Mouse (Mus musculus): ENCODE measurements at regions not wholly inside any gene's neighbourhood (a gene's known extent, or its start where the extent isn't known, plus 50 kb on each side); places are given as distances from the start of the nearest gene placed in this dataset. TPM values are rescaled to one million over a fixed set of nuclear protein-coding genes. Genes with fewer than 3 reads are reported as not detected.
"Not testable (repeated sequence)": the region's sequence is repeated elsewhere in the genome, so short reads cannot be mapped to it uniquely, and the experiment has no call there.

GRCm38 (mm10) chr1:145139267-145139651, 364.0 kb upstream of the Rgs18 start:
- intact Hi-C loops (cut with DNase I): no loop called here
- no peak for DNase-seq (ENCODE audit: low spot score in 2 of 2)

DNA sequence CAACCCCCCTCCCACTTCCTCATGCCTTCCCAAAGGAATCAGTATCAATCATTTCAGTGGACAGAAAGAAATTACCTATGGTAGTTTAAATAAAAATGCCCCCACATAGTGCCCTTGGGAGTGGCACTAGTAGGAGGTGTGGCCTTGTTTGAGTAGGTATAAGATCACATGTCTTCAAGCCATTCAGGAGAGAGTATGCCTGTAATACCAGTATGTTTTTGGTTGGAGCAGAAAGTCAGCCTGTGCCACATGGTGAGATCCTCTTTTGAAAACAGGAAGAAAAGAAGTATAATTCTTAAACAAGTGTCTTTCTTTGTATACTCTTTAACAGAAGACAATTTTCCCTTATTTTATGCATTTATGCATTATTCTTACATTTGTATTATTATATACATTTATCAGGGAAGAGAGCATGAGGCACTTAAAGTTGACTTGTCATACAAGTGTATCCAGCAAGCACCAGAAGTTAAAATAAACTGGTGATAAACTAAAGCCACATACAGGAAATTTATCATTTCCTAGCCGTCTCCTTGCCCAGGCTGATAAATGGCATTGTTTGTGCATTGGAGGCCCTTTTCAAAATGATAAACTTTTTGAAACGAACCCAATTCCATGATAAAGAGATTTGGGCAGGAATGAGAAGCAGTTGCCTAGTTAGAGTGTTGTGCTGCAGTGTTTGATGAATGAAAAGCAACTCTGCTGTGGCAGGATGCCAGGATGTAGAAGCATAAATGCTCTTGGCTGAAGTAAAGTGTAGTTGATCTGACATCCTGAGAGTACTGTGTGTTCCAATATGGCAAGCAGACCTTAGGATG, 363.4 kb upstream of the Rgs18 start:
- no peak for DNase-seq (ENCODE audit: low spot score in 2 of 2)
- intact Hi-C loops (cut with DNase I): no loop called here

- DNase-seq (ENCODE audit: low spot score in 2 of 2): no peak
- intact Hi-C loops (cut with DNase I): no loop called here
Observed at GRCm38 (mm10) chr1:145131020-145131419, 355.8 kb upstream of the Rgs18 start.

DNA sequence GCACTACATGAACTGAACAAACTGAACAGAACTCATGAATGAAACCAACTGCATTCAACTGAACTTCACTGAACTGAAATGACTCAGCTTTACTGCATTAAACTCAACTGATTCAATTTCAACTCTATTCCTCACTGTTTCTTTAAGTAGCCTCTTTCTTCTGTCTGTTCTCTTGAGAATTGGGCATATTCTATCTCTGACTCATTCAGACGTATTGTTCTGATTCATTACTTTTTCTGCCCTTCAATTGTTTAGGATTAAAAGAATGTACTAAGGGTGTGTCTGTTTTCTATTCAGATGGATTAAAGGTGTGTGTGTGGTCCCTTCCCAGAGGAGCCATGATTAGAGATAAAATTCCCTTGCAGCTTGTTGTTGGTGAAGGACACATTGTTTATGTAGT, 337.9 kb upstream of the Rgs18 start:
- intact Hi-C loops (cut with DNase I): no loop called here
- DNase-seq (ENCODE audit: low spot score in 2 of 2): no peak

DNA sequence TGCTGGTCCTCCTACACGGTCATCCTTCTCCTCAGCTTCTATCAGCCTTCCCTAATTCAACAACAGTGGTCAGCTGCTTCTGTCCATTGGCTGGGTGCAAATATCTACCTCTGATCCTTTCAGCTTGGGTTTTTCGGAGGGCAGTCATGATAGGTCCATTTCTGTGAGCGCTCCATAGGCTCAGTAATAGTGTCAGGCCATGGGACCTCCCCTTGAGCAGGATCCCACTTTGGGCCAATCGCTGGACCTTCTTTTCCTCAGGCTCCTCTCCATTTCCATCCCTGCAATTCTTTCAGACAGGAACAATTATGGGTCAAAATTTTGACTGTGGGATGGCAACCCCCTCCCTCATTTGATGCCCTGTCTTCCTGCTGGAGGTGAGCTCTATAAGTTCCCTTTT, 331.5 kb upstream of the Rgs18 start:
- intact Hi-C loops (cut with DNase I); DNase-seq (ENCODE audit: low spot score in 2 of 2): not testable (repeated sequence)

DNA sequence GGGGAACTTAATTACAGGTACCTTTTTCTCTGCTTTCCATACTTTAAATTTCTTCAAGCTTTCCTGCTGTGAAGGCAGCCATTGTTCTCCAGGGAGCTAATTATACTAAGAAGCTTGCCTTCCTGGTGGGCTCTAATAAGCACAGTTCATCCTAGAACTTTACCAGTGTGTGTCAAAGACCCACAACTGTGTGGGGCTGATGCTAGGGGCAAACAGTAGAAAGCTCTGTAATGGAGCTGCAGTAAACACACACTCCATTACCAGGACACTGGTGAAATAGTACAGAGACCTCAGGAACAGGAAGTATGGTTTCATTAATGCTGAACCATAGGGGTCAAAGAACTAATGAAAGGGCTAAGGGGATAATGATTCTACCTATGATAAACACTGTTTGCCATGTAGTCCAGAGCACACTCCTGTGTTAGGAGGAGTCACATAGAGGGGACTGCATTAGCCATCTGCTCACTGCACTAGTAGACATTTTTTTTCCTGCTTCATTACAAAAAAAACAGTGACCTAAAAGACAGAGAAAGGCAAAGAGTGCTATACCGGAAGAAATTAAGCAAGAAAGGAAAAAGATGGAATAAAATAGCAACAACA, 290.1 kb upstream of the Rgs18 start:
- intact Hi-C loops (cut with DNase I): no loop called here
- no peak for DNase-seq (ENCODE audit: low spot score in 2 of 2)

GRCm38 (mm10) chr1:145064384-145064783, 289.1 kb upstream of the Rgs18 start:
- no peak for DNase-seq (ENCODE audit: low spot score in 2 of 2)
- intact Hi-C loops (cut with DNase I): no loop called here

DNA sequence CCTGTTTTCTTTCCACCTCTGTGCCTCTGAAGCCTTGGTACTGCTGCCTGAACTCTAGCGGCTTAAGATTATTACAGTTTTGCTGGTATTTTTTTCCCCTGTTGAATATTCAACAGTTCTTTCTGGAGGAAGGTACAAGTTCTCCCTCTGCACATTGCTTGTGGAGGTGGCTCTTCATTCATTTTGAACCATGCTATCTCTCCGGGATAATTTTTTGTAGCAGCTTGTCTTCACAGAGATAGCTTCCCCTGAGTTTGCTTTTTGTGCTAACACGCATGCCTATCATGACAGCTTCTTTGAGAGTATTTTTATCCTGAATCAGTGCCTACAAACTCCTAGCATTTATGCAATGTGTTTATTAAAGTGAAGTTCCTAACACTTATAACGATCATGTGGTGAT, 240.4 kb upstream of the Rgs18 start:
- no peak for DNase-seq (ENCODE audit: low spot score in 2 of 2)
- intact Hi-C loops (cut with DNase I): no loop called here

DNA sequence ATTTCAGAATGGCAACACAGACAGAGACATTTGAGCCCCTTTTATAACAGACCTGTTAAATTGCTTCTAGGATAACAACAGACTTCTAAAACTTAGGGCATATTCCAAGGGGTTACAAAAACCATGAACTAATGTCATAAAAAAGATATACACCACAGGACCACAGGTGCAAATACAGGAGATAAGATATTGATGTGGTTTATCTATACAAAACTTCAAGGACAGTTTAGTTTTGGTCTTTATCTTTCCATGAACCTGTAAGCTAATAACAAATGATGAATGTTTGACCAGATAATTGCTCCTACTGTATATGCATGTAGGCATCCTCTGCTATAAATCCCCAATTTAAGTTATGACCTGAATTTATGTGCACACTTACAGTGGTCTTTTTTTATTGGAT, 235.6 kb upstream of the Rgs18 start:
- intact Hi-C loops (cut with DNase I): no loop called here
- DNase-seq (ENCODE audit: low spot score in 2 of 2): no peak

GRCm38 (mm10) chr1:144978167-144978566, 202.9 kb upstream of the Rgs18 start:
- DNase-seq (ENCODE audit: low spot score in 2 of 2): no peak

GRCm38 (mm10) chr1:144965736-144966135, 190.5 kb upstream of the Rgs18 start:
- intact Hi-C loops (cut with DNase I): no loop called here
- no peak for DNase-seq (ENCODE audit: low spot score in 2 of 2)

More at GRCm38 (mm10) chr1:144978167-144978566, 202.9 kb upstream of the Rgs18 start:
- intact Hi-C loops (cut with DNase I): no loop called here

DNA sequence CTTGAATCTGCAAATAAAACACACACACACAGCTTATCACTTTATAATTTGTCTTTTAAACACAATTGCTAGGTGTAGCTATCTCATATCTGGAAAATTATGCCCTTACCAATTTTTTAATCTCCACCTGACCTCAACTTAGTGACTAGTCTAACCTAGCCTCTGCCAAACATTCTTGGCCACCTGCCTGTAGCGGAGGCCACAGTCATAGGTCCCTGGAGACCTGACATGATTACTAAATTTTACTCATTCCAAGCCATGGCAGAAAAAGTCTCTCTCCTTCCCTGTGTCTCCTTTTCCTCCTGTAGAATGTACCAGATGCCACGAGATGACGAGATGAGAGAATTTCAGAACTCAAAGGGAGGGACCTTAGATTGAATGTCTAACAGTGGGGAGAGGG, 163.8 kb upstream of the Rgs18 start:
- no peak for DNase-seq (ENCODE audit: low spot score in 2 of 2)
- intact Hi-C loops (cut with DNase I): no loop called here

DNA sequence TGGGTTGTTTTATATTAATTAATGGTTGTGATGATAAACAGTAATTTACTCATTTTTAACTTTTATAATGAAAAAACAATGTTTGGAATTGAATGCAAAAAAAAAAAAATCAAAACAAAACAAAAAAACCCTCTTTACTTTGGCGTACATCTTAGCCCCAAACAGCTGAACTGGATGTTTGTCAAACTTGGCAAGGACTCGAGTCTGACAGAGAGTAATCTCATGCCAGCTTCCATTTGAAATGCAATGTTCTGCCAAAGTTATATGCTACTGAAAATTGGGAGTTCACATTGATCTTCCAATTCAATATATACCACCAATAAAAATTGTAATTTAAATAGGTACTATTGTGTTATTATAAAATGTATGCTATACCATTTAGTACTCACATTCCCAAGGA, 150.9 kb upstream of the Rgs18 start:
- intact Hi-C loops (cut with DNase I): no loop called here
- no peak for DNase-seq (ENCODE audit: low spot score in 2 of 2)

DNA sequence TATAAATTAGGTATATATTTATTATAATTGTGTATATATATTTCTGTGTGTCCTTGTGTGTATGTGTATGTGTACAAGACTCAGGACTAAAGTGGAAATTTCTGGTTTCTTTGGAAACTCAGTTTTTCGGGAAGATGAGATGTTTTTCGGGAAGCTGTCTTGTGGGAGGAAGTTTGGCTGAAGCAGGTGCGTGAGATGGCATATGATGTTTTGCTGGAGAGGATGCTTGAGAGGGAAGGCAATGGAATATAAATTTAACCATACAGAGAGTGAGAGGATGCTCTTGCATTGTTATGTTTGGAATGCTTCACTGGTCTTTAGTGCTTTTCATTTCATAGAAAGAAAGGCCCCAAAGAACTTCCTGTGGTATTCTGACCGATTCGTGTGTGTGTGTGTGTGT, 141.3 kb upstream of the Rgs18 start:
- intact Hi-C loops (cut with DNase I): no loop called here
- DNase-seq (ENCODE audit: low spot score in 2 of 2): peak in 1 of 2 experiments; percentile 14

DNA sequence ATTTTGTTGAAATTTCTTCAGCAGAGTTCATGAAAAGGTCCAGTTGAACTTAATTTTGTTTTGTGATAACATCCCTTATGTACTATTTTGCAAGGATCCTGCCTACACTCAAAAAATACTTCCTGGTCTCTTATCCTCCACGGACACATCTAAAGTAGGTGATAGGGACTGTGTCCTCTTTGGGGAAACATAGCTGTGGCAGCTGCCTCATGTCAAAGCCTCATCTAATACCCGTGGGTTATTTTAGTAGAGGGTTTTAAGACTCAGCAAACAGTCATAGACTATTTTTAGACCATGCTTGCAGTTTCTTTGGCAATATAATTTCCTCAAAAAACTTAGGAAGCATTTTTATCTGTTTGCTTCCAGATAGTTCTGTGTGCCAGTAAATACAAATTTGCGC, 127.8 kb upstream of the Rgs18 start:
- no peak for DNase-seq (ENCODE audit: low spot score in 2 of 2)
- intact Hi-C loops (cut with DNase I): no loop called here

DNA sequence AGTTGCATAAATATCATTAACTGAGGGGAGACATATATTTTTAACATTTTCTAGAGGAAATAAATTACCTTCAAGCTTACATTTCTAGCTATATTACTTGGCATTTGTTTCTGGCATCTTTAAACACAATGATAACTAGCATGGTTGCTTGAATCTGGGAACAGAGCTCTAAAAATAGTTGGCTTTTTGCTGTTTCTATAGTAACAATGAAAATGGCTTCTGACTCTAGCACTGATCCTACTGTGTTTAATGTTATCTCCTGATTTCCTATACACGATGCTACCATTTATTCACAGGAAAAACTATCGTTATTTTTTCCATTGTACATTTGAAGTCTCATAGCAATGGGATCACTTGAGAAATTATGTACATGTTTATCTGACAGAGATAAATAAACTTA, 108.4 kb upstream of the Rgs18 start:
- DNase-seq (ENCODE audit: low spot score in 2 of 2): no peak

GRCm38 (mm10) chr1:144862133-144862532, 86.9 kb upstream of the Rgs18 start:
- intact Hi-C loops (cut with DNase I): no loop called here
- DNase-seq (ENCODE audit: low spot score in 2 of 2): no peak

More for the DNA sequence above, 108.4 kb upstream of the Rgs18 start:
- intact Hi-C loops (cut with DNase I): no loop called here

Small RNA genes lying in the stretch of these regions (microRNA-seq; reads per million reads assigned to microRNA genes)
- not detected for gene Gm25708

Measured in left cerebral cortex, postnatal 36 days (tissue).